Mouse (Mus musculus): ENCODE data around the gene Ttf1.

Gene Ttf1

DNA sequence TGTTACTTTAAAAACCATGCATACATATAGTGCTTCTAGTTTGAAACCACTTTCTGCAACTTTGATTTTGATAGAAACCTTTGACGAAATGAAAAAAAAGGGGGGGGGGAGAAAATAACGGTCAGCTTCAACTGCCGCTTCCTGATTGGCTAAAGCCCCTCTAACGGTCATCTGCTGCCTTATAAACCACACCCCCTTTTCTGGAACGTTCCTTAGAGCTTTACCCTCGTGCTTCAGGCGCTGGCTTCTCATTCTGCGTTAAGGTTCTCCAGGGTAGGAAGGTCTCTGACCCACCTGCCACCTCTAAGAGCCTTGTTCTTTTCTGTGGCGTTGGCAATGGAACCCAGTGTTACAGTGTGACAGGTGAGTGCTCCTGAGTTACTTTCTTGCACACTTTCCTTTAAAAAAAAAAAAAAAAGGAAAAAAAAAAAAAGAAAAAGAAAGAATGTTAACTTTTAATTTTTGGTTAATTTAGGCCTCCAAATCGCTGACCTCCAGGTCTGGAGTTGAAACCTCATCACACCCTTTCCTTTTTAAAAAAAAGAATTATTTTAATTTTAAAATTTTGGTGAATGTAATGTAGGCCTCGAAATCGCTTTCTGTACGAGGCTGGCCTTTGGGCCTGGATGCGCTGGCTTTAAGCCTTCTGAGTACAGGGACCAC lies 64.0 kb downstream of the Ttf1 start, which contains the start of gene Setx:
Setx (plus strand) TSS at position 275 of the 663 bp plus-strand sequence.
- in situ Hi-C loops (cut with MboI, MseI): loop anchor here in 1 of 2 experiments (5.0 to 10.0 kb wide), 2 partner anchors 552 to 1121 kb away; partner anchors contain the start of gene Gm28035

DNA sequence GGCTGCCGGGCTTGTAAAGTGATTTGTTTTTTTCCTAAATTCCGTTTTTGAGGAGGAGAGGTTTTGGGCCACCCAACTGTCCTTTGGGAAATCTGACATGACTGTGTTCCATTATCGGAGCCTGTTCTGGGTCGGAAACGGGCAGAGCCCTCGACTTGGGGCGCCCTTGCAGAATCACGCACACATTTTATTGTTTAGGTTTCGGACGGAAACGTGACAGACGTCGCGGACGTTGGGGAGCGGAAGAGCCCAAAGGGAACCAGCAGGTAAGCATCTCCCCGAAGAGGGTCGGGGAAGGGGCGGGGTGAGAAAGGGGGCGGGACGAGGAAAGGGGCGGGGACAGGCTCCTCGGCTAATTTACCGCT lies 64.5 kb downstream of the Ttf1 start:
- in situ Hi-C loops (cut with MboI, MseI): loop anchor here in 1 of 2 experiments (5.0 to 10.0 kb wide), 2 partner anchors 552 to 1120 kb away; partner anchors contain the start of gene Gm28035

DNA sequence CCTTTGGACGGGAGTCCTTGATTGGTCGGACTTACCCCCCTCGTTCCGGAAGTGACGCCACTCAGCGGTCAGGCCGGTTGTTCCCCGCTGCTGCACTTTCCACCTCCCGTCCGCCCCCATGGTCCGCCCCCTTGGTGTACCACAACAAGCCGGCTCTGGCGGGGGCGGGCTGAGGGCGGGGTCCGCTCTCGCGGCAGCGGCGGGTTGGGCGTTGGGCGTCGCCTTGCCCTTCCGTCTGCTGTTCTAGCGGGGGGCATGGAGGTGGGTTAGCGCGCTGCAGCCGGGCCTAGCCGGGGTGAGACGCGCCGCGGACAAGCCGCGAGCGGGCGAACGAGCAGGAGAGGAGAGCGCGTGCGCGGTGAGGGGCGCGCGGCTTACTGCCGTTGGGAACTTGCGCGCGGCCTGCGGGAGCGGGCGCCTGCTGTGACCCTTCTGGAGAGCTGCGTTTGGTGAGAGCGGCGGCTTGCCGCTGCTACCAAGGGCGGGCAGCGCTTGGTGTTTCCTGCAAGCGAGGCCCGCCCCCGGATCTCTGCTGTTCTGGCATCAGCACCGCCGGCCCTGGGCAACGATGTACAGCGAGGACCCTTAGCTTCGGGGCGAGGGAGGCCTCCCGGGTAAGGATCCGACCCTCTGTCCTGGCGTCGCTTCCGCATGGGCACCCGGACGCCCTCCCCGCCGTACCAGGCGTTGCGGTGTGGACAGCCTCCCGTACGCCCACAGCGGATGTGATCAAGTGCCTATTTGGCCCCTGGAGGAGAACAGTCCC lies 65.1 kb downstream of the Ttf1 start:
- in situ Hi-C loops (cut with MboI, MseI): loop anchor here (5.0 to 10.0 kb wide), 4 partner anchors 43 to 1120 kb away; partner anchors contain the start of genes Cfap77 (in 2 of the 2) and Gm28035 (in 1 of the 2)

DNA sequence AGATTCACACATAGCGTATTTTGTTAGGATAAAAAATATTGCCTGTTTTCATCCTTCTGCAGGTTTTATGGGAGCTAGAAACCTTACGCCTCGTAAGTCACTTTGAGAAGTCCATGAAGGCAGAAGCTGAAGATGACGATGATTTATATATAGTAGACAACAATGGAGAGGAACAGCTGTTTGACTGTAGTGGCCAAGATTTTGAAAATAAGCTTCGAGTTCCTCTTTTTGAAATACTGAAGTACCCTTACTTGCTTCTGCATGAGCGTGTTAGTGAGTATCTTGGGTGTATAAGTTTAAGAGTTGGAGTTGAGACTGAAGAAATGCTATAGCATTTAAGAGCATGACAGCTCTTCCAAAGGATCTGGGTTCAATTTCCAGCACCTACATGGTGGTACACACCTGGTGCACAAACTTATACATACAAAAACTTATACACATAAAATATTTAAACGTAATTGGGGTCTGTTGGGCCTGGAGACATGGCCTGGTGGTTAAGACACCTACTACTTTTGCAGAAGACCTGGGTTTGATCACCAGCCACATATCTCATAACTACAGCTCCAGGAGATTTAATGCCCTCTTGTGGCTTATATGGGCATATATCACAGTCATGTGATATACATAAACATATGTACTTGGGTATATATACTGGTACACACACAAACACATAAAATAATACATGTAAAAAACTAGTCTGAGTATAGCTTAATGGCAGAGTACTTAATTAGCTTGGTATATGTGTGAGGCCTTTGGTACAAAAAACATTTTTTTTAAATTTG lies 70.2 kb downstream of the Ttf1 start:
- in situ Hi-C loops (cut with MboI, MseI): no loop called here

DNA sequence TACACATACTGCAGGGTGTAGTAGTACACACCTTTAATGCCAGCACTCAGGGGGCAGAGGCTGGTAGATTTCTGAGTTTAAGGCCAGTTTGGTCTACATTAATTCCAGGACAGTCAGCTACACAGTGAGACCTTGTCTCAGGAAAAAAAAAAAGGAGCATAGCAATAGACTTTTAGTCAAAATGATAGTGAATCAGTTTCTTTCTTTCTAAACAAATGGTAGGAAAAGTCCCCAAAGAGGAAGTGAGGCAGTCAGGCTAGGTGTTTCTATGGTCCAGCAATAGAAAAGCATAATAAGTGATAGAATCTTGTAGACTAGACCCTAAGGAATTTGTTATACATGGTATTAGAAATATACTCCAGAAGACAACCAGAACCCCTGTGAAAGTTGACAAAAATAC lies 75.1 kb downstream of the Ttf1 start:
- in situ Hi-C loops (cut with MboI, MseI): no loop called here
